Mouse (Mus musculus) cerebellum, adult 18-20 months (tissue): ENCODE results near the gene Dnajb6.
"Not testable (repeated sequence)": the region's sequence is repeated elsewhere in the genome, so short reads cannot be mapped to it uniquely, and the experiment has no call there.

ENCODE experiments used
- DNase-seq, 2 experiments: peaks; one replicate each; pipeline ENCODE4 v3.0.0; 2021

The Dnajb6 gene

DNA sequence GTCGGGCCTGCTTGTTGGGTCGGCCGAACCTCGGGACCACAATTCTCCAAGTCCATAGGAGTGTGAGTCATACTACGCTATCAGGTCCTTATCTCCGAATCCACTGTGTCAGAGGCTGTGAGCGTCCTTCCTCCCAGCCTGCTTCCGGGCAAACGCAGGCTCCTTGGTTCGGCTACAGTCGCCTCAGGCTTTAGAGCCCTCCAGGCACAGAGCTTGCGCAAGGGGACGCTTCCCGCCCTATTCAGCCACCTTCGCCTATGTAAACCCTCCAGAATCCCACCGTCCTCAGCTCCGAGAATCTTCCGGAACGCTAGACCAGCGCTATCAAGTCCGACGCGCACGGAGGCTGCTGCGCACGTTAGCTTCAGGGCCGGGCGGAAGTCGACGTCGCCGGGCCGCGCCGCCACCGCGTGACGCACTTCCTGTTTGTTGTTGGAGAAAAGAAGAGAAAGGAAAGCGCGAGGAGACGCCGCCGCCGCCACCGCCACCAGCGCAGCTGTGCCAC lies at the start of gene Dnajb6, which contains the start of gene Gm5129:
TSS of gene Dnajb6 (plus strand) at position 132 of the 505 bp plus-strand sequence.
TSS of gene Gm5129 (minus strand) at position 380 of the 505 bp plus-strand sequence.
- peak; percentile 97 to 98 for DNase-seq

GRCm38 (mm10) chr5:29687671-29688070 lies 47.8 kb upstream of the Dnajb6 start:
- DNase-seq, result peak; percentile 10 to 16

GRCm38 (mm10) chr5:29688352-29688751 lies 47.1 kb upstream of the Dnajb6 start:
- DNase-seq, result no peak

DNA sequence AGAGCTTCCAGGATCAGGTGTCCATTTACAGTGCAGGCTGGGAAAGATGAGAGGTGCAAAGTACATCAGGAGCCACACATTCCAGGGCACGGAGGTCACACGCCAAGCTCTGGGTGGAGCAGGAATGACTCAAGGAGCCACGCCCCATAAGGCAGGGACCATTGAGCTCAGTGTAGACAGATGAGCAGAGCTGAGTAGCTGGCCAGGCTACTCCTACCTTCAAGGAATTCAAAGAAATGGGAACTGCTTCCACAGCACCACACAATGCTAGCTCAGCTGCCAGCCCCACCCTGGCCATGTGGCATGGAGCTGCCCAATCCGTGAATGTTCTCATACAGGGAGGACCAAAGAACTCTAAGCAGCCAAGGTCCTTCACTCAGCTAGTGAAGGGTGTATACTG lies 37.0 kb upstream of the Dnajb6 start:
- no peak for DNase-seq

GRCm38 (mm10) chr5:29699520-29700202 lies 35.8 kb upstream of the Dnajb6 start:
- no peak for DNase-seq

GRCm38 (mm10) chr5:29707241-29707640 lies 28.2 kb upstream of the Dnajb6 start:
- no peak for DNase-seq

DNA sequence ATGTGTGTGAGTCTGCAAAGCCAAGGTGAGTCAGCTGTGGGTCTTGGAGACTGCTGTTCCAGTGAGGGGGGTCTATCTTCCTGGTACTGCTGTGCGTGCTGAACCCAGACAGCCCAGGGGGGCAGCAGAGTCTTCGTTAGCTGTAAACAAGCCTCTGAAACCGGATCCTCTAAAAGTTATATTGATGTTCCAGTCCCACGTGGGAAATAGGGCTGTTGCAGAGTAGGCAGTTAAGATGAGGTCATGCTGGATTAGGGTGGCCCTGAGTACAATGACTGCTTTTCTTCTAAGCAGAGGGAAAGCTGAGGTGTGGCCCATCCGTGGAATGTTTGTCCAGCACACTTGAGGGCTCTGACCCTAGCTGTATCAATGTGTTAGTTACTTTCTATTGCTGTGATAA lies 27.2 kb upstream of the Dnajb6 start:
- no peak for DNase-seq

DNA sequence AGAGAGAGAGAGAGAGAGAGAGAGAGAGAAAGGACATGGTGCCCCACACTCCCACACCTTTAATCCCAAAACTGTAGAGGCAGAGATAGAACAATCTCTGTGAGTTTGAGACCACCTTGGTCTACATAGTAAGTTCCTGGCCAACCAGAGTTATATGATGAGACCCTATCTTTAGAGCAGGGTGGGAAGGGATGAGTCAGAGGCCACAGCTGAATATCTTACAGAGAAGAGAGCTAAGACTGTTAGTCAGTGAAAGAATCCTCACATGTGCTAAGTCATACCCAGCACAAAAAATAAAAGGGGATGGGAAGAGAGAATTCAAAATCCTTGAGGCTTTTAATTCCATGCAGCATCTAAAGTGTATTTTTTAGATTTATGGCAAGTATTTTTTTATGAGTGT lies 23.9 kb upstream of the Dnajb6 start:
- DNase-seq, result no peak

- no peak for DNase-seq
Measured at GRCm38 (mm10) chr5:29712906-29713305, 22.6 kb upstream of the Dnajb6 start.

GRCm38 (mm10) chr5:29721159-29721558 lies 14.3 kb upstream of the Dnajb6 start:
- no peak for DNase-seq

GRCm38 (mm10) chr5:29725369-29725768 lies 10.1 kb upstream of the Dnajb6 start:
- no peak for DNase-seq

- not testable (repeated sequence) for DNase-seq
Measured at GRCm38 (mm10) chr5:29726070-29726469, 9.4 kb upstream of the Dnajb6 start.

GRCm38 (mm10) chr5:29734831-29735510 lies 517 bp upstream of the Dnajb6 start:
- peak in 1 of 2 experiments; percentile 31 for DNase-seq

DNA sequence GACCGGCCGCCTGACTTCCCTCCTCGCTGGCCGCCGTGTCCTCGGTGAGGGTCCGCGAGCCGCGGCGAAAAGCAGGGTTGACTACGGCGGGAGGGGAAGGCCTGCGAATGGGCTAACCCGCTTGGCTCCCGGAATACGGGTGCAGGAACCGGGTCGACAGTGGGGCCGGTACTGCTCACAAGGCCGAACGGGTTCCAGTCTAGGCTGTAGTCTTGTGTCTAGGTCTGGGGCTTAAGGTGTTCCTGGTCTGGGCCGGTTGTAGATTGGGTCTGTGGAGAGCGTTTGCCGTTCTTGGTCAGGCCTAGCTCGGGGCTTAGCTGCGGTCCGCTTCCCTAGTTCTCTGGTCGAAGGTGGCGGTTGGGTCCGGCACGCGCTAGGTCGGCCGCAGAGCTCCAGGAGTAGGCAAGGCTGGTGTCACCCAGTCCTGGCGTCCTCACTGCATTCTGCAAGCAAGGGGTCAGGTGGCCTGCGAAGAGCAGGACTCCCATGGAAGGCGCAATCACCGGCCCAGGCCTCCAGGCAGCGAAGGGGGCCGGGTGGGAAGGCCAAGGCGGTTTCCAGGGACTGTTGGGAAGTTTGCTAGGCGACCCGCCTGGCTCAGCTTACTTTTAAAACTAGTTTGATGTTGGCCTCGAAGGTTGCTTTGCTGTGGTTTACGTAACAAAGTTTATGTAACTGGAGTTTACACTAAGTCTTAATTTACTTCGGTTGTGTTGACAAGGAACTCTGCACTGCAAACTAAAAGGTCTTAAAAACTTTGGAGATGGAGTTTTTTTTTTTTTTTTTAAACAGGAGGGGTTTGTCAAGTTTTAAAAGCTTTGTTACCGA lies 799 bp downstream of the Dnajb6 start:
- DNase-seq, result no peak

GRCm38 (mm10) chr5:29736942-29737341 lies 1.5 kb downstream of the Dnajb6 start:
- DNase-seq, result no peak

DNA sequence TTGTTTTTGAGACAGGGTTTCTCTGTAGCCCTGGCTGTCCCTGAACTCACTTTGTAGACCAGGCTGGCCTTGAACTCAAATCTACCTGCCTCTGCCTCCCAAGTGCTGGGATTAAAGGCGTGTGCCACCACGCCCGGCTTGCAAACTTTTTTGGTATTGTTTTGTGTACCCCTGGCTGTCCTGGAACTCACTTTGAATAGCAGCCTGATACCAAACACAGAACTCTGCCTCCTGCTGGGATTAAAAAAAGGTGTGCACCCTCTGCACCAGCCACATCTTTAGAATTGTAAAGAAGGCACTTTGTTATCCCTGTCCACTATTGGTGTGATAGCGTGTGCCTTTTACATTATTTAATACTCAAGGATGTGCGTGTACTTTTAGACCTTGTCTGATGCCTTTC lies 2.0 kb downstream of the Dnajb6 start:
- DNase-seq, result no peak

GRCm38 (mm10) chr5:29738076-29738475 lies 2.6 kb downstream of the Dnajb6 start:
- no peak for DNase-seq

GRCm38 (mm10) chr5:29740651-29741050 lies 5.2 kb downstream of the Dnajb6 start:
- DNase-seq, result no peak

GRCm38 (mm10) chr5:29741093-29741492 lies 5.6 kb downstream of the Dnajb6 start:
- no peak for DNase-seq

GRCm38 (mm10) chr5:29747661-29748060 lies 12.2 kb downstream of the Dnajb6 start:
- no peak for DNase-seq

DNA sequence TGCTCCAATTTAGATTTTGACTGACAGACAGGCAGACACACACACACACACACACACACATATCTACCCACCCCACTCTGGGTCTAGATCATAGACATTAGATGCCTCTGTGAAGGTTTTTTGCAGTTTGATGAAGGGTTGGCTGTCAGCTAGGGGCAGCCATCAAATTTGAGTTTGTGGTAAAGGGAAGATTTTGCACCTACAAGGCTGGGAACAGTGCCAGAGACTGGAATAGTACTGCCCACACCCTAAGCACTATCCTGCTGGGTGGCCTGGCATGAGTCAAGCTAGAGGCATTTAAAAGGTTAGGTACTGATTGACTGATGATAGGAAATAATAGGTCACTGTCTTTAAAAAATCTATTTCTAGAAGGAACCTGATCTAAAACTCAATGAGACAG lies 15.8 kb downstream of the Dnajb6 start:
- DNase-seq, result peak; percentile 56 to 60

DNA sequence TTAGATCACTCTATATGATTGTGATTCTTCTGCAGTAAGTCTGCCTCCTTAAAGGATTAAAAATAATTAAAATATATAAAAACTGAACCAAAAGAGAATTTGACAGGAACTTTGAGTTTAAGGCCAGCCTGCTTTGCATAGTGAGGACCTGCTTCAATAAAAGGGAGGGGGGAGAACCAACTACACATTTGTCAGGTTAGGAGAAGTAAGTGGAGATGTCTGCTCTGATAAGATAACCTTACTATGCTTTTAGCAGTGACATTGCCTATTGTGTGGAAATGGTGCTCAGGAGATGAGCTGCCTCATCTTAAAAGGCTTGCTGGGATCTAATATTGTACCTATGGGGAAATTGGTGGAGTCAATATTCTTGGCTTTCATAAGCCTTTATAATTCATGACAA lies 17.4 kb downstream of the Dnajb6 start:
- no peak for DNase-seq

DNA sequence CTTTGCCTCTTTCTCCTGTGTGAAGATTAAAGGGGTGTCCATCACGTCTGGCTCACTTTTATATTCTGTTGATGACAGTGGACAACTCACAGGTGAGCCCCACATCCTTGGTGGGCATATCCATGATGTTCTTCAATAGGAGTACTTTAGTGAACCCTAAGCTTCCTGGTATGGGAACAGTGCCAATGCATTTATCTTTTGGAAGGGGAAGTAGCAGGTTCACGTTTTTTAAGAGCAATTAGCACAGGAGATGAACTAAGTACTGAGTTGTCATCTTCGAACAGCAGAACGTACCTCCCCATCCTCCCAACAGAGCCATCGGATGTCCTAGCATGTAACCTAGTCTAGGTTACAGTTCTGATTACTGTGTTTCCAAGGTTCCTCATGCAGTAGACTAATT lies 23.8 kb downstream of the Dnajb6 start:
- no peak for DNase-seq
